Mouse (Mus musculus): ENCODE measurements around the gene Cd300e. TPM values are rescaled to one million over a fixed set of nuclear protein-coding genes. Genes with fewer than 3 reads are reported as not detected.
"Not testable (repeated sequence)": the region's sequence is repeated elsewhere in the genome, so short reads cannot be mapped to it uniquely, and the experiment has no call there.

Cd300e gene
- polyA plus RNA-seq, 1 experiment from 2014 or later: 0.11 TPM

- Histone ChIP-seq H3K27me3 (ENCODE audit: control insufficient read depth, insufficient read depth, low read depth, low read length) (no peaks in the 10 kb centered on the region), H3K4me3 (ENCODE audit: low read depth, low read length) (no peak overlapping the region), H3K9me3 (replicated peaks; ENCODE audit: control insufficient read depth, low read length, poor library complexity, severe bottlenecking) (no peaks in the 10 kb centered on the region), H3K4me2 (ENCODE audit: low read length) (no peak overlapping the region), H3K9ac (ENCODE audit: low read depth, low read length) (no peak overlapping the region), H3K36me3 (ENCODE audit: control insufficient read depth, insufficient read depth, low read length) (no peaks in the 10 kb centered on the region), H3K4me1 (ENCODE audit: control insufficient read depth, insufficient read depth, low read length) (no peaks in the 10 kb centered on the region), H3K27ac (ENCODE audit: low read length) (no peak overlapping the region)
- ATAC-seq: no peak
- WGBS: 6% methylated on average over 9 of the region's 9 CpGs
These were observed 9.8 kb downstream of the Cd300e start for GRCm38 (mm10) chr11:115052206-115052605.

DNA sequence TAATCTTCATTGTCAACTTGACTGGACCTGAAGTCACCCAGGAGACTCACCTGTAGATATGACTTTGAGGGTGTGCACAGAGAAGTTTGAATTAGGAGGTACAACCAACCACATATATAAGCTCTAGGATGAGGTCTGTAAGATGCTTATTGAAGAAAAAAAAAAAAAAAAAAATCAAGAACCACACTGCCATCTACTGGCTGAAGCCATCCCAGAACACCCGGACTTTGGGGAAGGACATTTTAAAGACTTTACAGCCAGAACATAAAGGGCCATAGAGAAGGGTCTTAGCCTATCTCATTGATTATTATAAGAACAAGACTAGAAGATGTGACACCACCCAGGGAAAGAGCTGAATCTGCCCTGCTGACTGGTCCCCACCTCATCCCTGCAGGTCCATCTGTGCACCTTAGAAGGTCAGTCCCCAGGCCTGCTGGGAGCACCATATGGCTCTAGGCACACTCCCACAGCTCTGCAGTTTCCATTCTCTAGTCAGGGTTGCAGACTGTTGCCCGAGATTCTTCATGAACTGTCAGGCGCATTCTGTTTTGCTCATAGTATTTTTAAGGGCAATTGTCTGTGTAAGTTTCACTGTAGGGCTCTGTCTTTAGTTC lies 12.6 kb downstream of the Cd300e start:
- 45% methylated on average over 3 of the region's 3 CpGs for WGBS
- Histone ChIP-seq H3K36me3 (ENCODE audit: control insufficient read depth, insufficient read depth, low read length) (no peaks in the 10 kb centered on the region), H3K27me3 (ENCODE audit: control insufficient read depth, insufficient read depth, low read depth, low read length) (no peaks in the 10 kb centered on the region)

GRCm38 (mm10) chr11:115048259-115048658 lies 13.7 kb downstream of the Cd300e start, which contains the start of gene Cd300ld3:
Gene Cd300ld3 (minus strand): TSS chr11:115048409.
- Histone ChIP-seq H3K9me3 (replicated peaks; ENCODE audit: control insufficient read depth, low read length, poor library complexity, severe bottlenecking) (no peaks in the 10 kb centered on the region), H3K4me1 (ENCODE audit: control insufficient read depth, insufficient read depth, low read length) (no peaks in the 10 kb centered on the region), H3K36me3 (ENCODE audit: control insufficient read depth, insufficient read depth, low read length) (no peaks in the 10 kb centered on the region), H3K4me2 (ENCODE audit: low read length) (no peak within 1 kb of the TSS), H3K4me3 (ENCODE audit: low read depth, low read length) (no peak within 1 kb of the TSS), H3K27ac (ENCODE audit: low read length) (no peak within 1 kb of the TSS), H3K9ac (ENCODE audit: low read depth, low read length) (no peak within 1 kb of the TSS), H3K27me3 (ENCODE audit: control insufficient read depth, insufficient read depth, low read depth, low read length) (no peaks in the 10 kb centered on the region)
- 87% methylated on average over 2 of the region's 2 CpGs for WGBS
- no peak for ATAC-seq

More for the DNA sequence above, 12.6 kb downstream of the Cd300e start:
- Histone ChIP-seq H3K27ac (ENCODE audit: low read length) (no peak overlapping the region), H3K4me1 (ENCODE audit: control insufficient read depth, insufficient read depth, low read length) (no peaks in the 10 kb centered on the region), H3K4me3 (ENCODE audit: low read depth, low read length) (no peak overlapping the region), H3K9ac (ENCODE audit: low read depth, low read length) (no peak overlapping the region), H3K4me2 (ENCODE audit: low read length) (no peak overlapping the region), H3K9me3 (replicated peaks; ENCODE audit: control insufficient read depth, low read length, poor library complexity, severe bottlenecking) (no peaks in the 10 kb centered on the region)
- no peak for ATAC-seq

DNA sequence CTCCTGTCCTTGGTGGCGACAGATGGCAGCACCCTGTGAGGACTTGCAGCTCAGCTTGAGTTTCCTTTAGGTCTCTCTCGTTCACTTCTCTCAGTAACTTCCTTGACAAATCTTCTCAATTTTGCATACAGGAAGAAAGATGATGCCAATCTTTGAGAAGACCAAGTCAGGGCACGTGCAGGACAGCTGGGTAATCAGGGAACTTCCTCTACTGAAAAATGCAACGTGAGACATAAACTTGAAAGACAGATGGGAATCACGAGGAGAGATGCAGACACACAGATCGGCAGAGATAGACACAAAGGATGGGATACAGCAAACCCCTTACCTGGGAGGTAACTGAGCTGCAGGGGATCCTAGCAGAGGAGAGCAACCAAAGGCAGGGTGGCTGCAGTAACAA lies 24.3 kb downstream of the Cd300e start, which contains the start of gene Cd300ld5:
Gene Cd300ld5 (minus strand): TSS at position 101 of the 400 bp plus-strand sequence.
- not testable (repeated sequence) for H3K4me3 ChIP-seq (ENCODE audit: low read depth, low read length); H3K27ac ChIP-seq (ENCODE audit: low read length); H3K9ac ChIP-seq (ENCODE audit: low read depth, low read length); H3K4me1 ChIP-seq (ENCODE audit: control insufficient read depth, insufficient read depth, low read length); H3K4me2 ChIP-seq (ENCODE audit: low read length); H3K36me3 ChIP-seq (ENCODE audit: control insufficient read depth, insufficient read depth, low read length); H3K9me3 ChIP-seq (replicated peaks; ENCODE audit: control insufficient read depth, low read length, poor library complexity, severe bottlenecking); ATAC-seq; H3K27me3 ChIP-seq (ENCODE audit: control insufficient read depth, insufficient read depth, low read depth, low read length)
- no CpG with 5 or more reads among the region's 6 CpGs for WGBS

DNA sequence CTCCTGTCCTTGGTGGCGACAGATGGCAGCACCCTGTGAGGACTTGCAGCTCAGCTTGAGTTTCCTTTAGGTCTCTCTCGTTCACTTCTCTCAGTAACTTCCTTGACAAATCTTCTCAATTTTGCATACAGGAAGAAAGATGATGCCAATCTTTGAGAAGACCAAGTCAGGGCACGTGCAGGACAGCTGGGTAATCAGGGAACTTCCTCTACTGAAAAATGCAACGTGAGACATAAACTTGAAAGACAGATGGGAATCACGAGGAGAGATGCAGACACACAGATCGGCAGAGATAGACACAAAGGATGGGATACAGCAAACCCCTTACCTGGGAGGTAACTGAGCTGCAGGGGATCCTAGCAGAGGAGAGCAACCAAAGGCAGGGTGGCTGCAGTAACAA lies 35.1 kb downstream of the Cd300e start, which contains the start of gene Cd300ld4:
Gene Cd300ld4 (minus strand): TSS at position 101 of the 400 bp plus-strand sequence.
- not testable (repeated sequence) for H3K9me3 ChIP-seq (replicated peaks; ENCODE audit: control insufficient read depth, low read length, poor library complexity, severe bottlenecking); ATAC-seq; H3K36me3 ChIP-seq (ENCODE audit: control insufficient read depth, insufficient read depth, low read length); H3K4me3 ChIP-seq (ENCODE audit: low read depth, low read length); H3K9ac ChIP-seq (ENCODE audit: low read depth, low read length); H3K27ac ChIP-seq (ENCODE audit: low read length); H3K4me1 ChIP-seq (ENCODE audit: control insufficient read depth, insufficient read depth, low read length); H3K27me3 ChIP-seq (ENCODE audit: control insufficient read depth, insufficient read depth, low read depth, low read length); H3K4me2 ChIP-seq (ENCODE audit: low read length)
- WGBS: no CpG with 5 or more reads among the region's 6 CpGs

DNA sequence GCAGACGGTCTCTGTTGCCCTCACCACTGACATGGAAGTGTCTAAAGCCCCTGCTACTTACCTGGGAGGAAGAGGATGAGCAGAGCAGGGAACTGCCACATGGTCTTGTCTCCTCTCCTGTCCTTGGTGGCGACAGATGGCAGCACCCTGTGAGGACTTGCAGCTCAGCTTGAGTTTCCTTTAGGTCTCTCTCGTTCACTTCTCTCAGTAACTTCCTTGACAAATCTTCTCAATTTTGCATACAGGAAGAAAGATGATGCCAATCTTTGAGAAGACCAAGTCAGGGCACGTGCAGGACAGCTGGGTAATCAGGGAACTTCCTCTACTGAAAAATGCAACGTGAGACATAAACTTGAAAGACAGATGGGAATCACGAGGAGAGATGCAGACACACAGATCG lies 45.9 kb downstream of the Cd300e start, which contains the start of gene Cd300ld2:
Gene Cd300ld2 (minus strand): TSS at position 101 of the 400 bp plus-strand sequence.
- ATAC-seq; H3K27me3 ChIP-seq (ENCODE audit: control insufficient read depth, insufficient read depth, low read depth, low read length); H3K9me3 ChIP-seq (replicated peaks; ENCODE audit: control insufficient read depth, low read length, poor library complexity, severe bottlenecking); H3K4me2 ChIP-seq (ENCODE audit: low read length); H3K27ac ChIP-seq (ENCODE audit: low read length); H3K4me1 ChIP-seq (ENCODE audit: control insufficient read depth, insufficient read depth, low read length); H3K9ac ChIP-seq (ENCODE audit: low read depth, low read length); H3K36me3 ChIP-seq (ENCODE audit: control insufficient read depth, insufficient read depth, low read length); H3K4me3 ChIP-seq (ENCODE audit: low read depth, low read length): not testable (repeated sequence)
- WGBS: no CpG with 5 or more reads among the region's 7 CpGs

DNA sequence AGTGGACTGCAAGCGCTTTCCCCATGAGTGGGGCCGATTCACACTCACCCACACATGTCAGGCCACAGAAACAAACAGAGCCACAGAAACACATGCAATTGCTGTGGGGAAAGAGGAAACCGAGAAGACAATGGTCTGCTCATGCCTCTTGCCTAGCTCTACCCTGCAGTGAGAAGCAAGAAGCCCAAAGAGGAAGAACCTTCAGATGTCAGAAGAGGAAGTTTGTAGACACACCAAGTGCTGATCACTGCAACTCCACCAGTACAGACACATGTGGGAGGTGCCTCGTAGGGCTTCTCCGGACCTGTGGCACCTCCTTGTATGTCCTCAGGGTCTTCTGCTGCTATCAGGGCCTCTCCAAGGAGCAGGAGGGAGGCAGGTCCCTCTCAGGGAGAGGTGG lies 57.9 kb downstream of the Cd300e start:
- ATAC-seq: no peak
- Histone ChIP-seq H3K27ac (ENCODE audit: low read length) (no peak overlapping the region), H3K4me3 (ENCODE audit: low read depth, low read length) (no peak overlapping the region), H3K9ac (ENCODE audit: low read depth, low read length) (no peak overlapping the region), H3K36me3 (ENCODE audit: control insufficient read depth, insufficient read depth, low read length) (no peaks in the 10 kb centered on the region), H3K9me3 (replicated peaks; ENCODE audit: control insufficient read depth, low read length, poor library complexity, severe bottlenecking) (no peaks in the 10 kb centered on the region), H3K27me3 (ENCODE audit: control insufficient read depth, insufficient read depth, low read depth, low read length) (no peaks in the 10 kb centered on the region), H3K4me2 (ENCODE audit: low read length) (no peak overlapping the region), H3K4me1 (ENCODE audit: control insufficient read depth, insufficient read depth, low read length) (no peaks in the 10 kb centered on the region)
- 88% methylated on average over 5 of the region's 5 CpGs for WGBS

Other genes with a start within 250 kb of the Cd300e start
- gene Gprc5c, start 211.0 kb downstream of the Cd300e start, polyA plus RNA-seq (2015; fragmentation: Nextera tagmentation; extraction: Ambion mirVana): 5.4 and 7.4 TPM in 2 replicates
- gene Cd300a, start 172.1 kb downstream of the Cd300e start, polyA plus RNA-seq (2015; fragmentation: Nextera tagmentation; extraction: Ambion mirVana): 1.2 and 1.3 TPM in 2 replicates
- 0.07 TPM in 1 of 2 replicates, not detected in the other for gene Cd300lb, start 127.8 kb downstream of the Cd300e start, polyA plus RNA-seq (2015; fragmentation: Nextera tagmentation; extraction: Ambion mirVana)
- not detected in 2 replicates for gene Cd300c, start 93.0 kb downstream of the Cd300e start, polyA plus RNA-seq (2015; fragmentation: Nextera tagmentation; extraction: Ambion mirVana)
- gene Cd300ld, start 72.3 kb downstream of the Cd300e start, polyA plus RNA-seq (2015; fragmentation: Nextera tagmentation; extraction: Ambion mirVana): not detected in 2 replicates
- 0.94 and 0.95 TPM in 2 replicates for gene Cd300c2, start 60.3 kb downstream of the Cd300e start, polyA plus RNA-seq (2015; fragmentation: Nextera tagmentation; extraction: Ambion mirVana)
- not detected in 2 replicates for gene Cd300ld2, start 46.0 kb downstream of the Cd300e start, polyA plus RNA-seq (2015; fragmentation: Nextera tagmentation; extraction: Ambion mirVana)
- not detected in 2 replicates for gene Cd300ld4, start 35.2 kb downstream of the Cd300e start, polyA plus RNA-seq (2015; fragmentation: Nextera tagmentation; extraction: Ambion mirVana)
- not detected in 2 replicates for gene Cd300ld5, start 24.4 kb downstream of the Cd300e start, polyA plus RNA-seq (2015; fragmentation: Nextera tagmentation; extraction: Ambion mirVana)
- gene Cd300ld3, start 13.8 kb downstream of the Cd300e start, polyA plus RNA-seq (2015; fragmentation: Nextera tagmentation; extraction: Ambion mirVana): not detected in 2 replicates
- gene Rab37, start 29.3 kb upstream of the Cd300e start, polyA plus RNA-seq (2015; fragmentation: Nextera tagmentation; extraction: Ambion mirVana): 1.0 TPM in 2 replicates
- gene Cd300lf, start 71.8 kb upstream of the Cd300e start, polyA plus RNA-seq (2015; fragmentation: Nextera tagmentation; extraction: Ambion mirVana): 0.34 TPM in 1 of 2 replicates, not detected in the other
- 47.5 and 57.5 TPM in 2 replicates for gene Slc9a3r1, start 101.2 kb upstream of the Cd300e start, polyA plus RNA-seq (2015; fragmentation: Nextera tagmentation; extraction: Ambion mirVana)
- 12.5 and 14.9 TPM in 2 replicates for gene Tmem104, start 125.3 kb upstream of the Cd300e start, polyA plus RNA-seq (2015; fragmentation: Nextera tagmentation; extraction: Ambion mirVana)
- gene Nat9, start 125.7 kb upstream of the Cd300e start, polyA plus RNA-seq (2015; fragmentation: Nextera tagmentation; extraction: Ambion mirVana): 23.2 and 23.9 TPM in 2 replicates
- 0.18 and 0.31 TPM in 2 replicates for gene Grin2c, start 205.1 kb upstream of the Cd300e start, polyA plus RNA-seq (2015; fragmentation: Nextera tagmentation; extraction: Ambion mirVana)
- gene Fdxr, start 214.9 kb upstream of the Cd300e start, polyA plus RNA-seq (2015; fragmentation: Nextera tagmentation; extraction: Ambion mirVana): 19.7 and 23.4 TPM in 2 replicates
- gene Fads6, start 235.5 kb upstream of the Cd300e start, polyA plus RNA-seq (2015; fragmentation: Nextera tagmentation; extraction: Ambion mirVana): 0.91 and 1.4 TPM in 2 replicates
- 0.09 and 0.29 TPM in 2 replicates for gene Otop2, start 245.0 kb upstream of the Cd300e start, polyA plus RNA-seq (2015; fragmentation: Nextera tagmentation; extraction: Ambion mirVana)